Mouse (Mus musculus): Measurements from ENCODE around the gene Dlgap5.
"Not testable (repeated sequence)": the region's sequence is repeated elsewhere in the genome, so short reads cannot be mapped to it uniquely, and the experiment has no call there.

Dlgap5 gene

DNA sequence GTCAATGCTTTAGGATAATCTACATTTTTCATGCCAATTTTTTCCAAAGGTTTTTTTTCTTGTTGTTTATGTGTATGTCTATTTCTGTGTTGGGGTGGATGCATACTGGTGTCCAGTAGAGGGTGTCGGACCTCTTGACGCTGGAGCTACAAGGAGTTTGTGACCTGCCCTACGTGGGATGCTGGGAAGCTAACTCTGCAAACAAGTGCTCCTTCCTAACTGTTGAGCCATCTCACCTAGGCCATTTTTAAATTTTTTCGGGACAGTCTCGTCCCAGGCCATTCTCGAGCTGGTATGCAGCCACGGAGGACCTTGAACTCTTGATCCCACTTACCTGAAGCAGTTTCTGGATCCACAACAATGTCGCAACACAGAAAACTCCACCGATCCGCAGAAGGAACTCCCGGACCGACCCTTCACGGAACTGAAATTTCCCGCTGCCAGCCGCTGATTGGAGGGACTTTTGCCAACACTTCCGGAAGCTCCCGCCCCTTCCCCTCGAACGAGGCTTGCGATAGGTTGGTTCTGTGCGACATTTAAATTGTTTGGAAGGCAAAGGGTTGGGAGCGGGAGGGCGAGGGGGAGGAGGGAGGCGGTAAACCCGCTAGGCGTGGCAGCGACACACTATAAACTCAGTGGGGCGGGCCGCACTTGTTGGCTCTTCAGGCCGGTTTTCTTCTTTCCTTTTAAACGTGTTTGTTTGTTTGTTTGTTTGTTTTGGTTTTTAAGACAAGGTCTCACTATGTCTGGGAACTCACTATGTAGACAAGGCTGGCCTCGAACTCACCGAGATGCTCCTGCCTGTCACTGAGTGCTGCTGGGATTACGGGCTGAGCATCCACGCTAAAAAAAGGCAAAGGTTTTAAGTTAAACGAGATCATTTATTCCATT, at the start of gene Dlgap5:
Gene Dlgap5, minus strand, starts transcription at position 633 of the 891 bp plus-strand sequence.
- peak; percentile 92 to 95 for DNase-seq (ENCODE audit: low spot score in 2 of 2)

DNA sequence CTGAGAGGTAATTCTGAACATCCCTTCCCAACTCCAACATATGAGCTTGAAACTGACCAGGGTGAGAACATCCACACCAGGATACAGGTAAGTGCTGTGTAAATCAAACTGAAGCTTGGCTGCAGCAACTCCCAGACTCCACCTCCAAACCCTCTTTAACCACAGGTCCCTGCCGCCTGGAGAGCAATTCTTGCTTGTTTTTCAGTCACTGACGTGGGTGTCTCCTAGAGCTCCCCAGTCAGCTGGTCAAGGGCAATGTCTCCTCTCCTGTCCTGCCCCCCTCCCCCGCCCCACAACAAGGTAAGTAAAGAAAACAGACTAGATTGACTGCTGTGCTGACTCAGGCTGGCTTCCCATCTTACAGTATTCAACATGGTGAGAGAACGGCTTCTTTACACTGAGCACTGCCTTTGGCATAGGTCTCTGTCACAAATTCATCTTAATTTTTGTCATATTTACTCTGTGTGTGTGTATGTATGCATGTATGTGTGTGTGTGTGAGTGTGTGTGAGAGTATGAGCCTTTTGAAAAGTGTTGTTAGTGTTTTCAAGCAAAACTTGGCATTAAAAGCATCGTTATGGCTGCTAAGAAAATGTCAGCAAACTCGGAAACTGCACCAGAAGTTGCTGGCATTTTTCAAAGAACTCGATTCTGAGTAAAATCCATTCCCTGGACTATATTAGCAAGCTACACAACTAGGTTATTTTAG, 47.4 kb upstream of the Dlgap5 start:
- no peak for DNase-seq (ENCODE audit: low spot score in 2 of 2)

DNA sequence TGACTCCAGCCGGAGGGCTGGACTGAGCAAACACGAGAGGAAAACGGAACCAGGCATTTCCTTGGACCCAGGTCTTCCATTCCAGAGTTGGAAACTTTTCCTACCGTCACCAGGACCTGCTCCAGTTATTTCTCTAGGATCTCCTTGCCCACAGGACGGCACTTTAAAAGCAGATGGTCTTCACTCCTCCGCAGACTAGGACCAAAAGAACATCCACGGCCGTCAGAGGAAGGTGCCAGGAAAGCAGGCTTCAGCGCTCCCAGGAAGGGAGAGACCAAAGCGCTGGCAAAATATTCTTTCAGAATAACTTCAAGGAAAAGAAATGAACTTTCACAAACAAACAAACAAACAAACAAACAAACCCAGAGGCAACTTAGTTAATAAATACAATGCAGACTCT, 46.2 kb upstream of the Dlgap5 start:
- DNase-seq (ENCODE audit: low spot score in 2 of 2): no peak

DNA sequence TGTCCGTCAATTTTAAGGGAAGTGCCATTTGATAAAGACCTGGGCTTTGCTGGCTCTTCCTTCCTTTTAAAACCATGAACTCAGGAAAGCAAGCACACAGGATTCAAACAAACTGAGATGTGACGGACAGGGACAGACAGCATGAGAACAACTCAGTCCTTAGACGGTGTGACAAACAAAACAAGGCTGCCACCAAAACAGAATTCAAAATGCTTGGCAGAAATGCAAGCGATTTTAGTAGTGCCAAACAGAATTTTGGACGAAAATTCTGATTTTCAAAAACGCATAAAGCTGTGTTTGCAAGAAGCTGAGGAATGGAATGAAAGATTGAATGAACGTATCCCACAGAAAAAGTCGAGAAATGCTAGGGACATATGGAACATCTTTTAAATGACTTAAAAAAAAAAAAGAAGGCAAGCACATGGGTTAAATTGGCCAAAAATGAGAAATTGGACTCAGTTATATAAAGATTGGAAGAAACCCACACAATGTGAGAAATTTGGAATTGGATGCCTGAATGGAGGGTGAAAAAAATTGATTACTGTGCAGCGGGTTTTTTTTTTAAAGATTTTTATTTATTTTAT, 44.8 kb upstream of the Dlgap5 start:
- DNase-seq (ENCODE audit: low spot score in 2 of 2): no peak

DNA sequence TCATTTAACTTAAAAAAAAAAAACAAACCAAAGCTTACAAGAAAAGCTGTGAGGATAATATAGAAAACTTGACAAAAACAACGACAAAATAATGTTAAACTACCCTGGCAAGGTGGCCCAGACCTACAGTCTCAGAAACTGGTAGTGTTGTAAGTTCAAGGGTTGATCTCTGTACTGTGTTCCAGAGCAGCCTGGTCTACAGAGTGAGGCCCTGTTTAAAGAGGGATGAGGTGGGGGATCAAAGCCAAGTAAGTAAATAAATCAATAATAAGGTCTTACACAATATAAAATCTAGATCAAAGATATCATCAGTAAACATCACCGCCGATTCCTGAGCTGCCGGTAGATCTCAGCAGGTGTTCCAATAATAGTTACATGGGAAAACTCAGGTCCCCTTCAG, 44.2 kb upstream of the Dlgap5 start:
- no peak for DNase-seq (ENCODE audit: low spot score in 2 of 2)

DNA sequence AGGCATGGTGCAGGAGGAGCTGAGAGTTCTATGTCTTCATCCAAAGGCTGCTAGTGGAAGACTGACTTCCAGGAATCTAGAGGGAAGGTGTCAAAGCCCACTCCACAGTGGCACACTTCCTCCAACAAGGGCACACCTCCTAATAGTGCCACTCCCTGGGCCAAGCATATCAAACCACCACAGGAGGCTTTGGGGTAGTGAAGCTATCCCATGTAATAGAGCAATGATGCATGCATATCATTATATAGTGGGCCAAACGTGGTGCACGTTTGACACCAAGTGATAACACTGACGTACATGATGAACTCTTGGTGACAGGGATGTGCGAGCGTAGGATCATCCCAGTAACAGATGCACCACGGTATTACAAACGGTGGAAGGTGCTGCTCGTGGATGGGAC, 43.8 kb upstream of the Dlgap5 start:
- no peak for DNase-seq (ENCODE audit: low spot score in 2 of 2)

DNA sequence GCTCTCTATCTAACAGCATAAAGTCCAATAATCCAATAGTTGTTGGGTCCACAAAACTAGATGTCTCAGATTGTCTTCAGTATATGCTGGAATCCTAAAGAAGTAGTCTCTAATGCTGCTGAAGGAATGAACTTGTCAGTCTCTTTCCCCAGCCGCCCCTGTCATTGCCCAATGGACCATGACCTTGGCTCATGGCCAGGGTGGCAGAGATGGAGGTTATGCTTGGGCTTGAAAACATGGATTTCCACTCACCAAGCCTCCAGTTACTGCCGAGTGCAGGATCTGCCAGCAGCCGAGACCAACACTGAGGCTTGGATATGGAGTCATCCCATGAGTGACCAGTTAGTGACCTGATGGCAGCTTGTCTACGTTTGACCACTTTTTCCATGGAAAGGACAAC, 41.3 kb upstream of the Dlgap5 start:
- DNase-seq (ENCODE audit: low spot score in 2 of 2): no peak

DNA sequence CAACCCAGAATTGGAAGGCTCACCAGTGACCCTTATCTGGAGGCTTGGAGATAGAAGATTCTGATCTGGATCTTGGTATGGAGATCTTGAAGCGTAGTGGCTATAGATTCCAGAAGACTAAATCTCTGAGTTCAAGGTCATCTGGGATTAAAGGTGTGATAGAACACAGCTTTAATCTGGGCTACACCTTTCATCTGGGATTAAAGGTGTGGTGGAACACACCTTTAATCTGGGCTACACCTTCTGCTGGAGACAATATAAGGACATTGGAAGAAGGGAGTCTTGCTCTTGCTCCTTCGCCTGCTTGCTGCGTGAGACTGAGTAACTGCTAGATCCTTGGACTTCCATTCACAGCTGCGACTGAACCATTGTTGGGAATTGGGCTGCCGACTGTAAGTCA, 31.9 kb upstream of the Dlgap5 start, which contains the start of gene Fbxo34:
Gene Fbxo34, plus strand, starts transcription at position 301 of the 400 bp plus-strand sequence.
- DNase-seq (ENCODE audit: low spot score in 2 of 2): not testable (repeated sequence)

DNA sequence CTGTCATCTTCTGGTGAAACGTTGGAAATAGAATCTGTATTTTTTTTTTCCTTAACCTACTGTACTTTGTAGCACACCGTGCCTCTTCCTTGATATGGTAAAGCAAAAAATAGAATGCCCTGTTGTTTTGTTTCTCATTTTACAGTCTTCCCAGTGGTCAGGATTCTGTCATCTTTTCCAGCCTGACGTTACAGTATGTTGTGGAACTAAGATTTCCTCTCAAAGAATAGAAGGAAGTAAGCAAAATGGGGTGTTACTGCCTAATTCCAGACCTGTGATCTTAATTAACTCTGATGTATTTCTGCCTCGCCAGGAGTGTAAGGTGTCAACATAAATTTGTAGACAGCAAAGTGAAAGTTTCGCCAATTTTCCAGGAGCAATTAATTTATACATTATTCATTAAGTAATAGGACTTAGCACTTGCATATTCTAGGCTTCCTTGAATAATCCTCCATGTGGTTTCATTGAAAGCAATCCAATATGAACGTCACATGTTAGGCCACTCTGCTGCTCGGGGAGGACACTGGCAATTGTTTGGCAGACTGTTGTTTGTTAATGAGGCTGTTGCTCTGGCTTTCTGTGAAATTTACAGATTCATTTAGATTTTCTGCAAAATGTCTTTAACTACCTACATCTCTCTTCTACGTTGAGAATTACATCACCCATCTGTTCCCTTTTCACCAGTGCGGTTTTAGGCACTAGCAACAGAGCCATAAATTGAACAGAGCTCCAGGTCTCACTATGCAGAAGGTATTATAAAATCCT, 27.3 kb upstream of the Dlgap5 start:
- DNase-seq (ENCODE audit: low spot score in 2 of 2): no peak

DNA sequence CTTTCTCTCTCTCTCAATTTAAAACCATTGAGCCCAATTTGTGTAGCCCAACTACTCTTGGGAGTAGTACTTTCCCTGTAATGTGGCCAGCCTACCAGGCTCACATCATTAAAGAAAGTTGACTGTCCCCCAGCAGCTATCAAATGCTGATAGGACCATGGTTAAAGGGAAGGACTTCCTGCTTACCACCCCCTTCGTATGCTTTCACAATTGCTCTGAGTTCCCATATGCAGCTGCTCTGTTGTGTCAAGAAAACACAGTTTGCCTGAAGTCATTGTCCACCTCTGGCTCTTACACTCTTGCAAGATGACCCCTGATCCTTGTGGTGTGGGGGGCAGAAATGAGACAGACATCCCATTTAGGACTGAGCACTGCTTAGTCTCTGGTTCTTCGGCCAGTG, 26.7 kb upstream of the Dlgap5 start:
- no peak for DNase-seq (ENCODE audit: low spot score in 2 of 2)

DNA sequence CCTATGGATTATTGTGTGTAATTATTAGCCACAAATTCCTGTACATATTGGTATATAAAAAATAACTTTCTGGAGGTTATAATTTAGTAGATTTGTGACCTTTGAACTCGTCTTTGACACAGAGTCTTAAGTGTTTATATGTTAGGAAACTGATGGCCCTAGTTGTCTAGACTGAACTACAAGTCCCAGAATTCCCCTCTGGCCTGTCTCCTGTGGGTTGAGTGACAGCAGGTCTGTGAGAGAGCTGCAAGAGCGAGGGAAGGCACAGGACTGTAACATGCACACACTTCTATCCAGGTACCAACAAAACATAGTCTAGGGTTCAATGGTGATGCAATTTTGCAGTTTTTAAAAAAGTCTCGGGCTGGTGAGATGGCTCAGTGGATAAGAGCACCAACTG, 20.7 kb upstream of the Dlgap5 start:
- no peak for DNase-seq (ENCODE audit: low spot score in 2 of 2)

DNA sequence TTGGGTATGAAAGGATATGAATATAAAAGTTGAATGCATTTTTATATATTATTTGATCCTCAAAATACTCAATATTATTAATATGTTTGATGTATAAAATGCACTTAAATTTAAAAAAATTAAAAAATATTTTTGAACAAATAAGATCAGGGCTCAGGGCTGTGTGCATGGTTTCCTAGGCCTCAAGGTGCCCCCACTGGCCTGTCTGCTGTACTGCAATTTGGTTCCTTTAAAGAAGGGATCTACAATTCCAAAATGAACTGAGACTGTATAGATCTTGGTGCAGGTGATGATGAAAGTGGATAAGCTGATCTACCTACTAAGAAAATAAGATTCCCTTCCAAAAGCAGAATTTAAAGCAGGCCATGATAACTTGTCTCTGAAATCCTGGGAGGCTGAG, 14.8 kb upstream of the Dlgap5 start:
- DNase-seq (ENCODE audit: low spot score in 2 of 2): no peak

DNA sequence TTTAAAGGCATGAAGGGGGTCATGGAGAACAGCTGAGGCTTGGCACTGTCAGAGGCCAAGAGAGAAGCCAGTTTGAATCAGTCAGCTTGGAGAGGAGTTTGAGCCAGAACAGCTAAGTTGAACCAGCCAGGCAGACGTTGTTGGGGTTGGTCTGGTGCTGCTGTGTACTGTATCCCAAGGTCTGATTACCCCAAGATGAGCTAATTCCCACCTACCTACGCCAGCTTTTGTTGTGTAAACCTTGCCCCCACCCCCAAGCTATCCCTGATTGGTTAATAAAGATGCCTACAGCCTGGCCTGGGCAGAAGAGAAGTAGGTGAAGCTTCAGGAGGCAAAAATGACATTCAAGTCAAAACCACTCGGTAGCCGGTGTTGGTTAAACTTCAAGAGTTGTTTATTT, 4.3 kb upstream of the Dlgap5 start:
- DNase-seq (ENCODE audit: low spot score in 2 of 2): no peak

DNA sequence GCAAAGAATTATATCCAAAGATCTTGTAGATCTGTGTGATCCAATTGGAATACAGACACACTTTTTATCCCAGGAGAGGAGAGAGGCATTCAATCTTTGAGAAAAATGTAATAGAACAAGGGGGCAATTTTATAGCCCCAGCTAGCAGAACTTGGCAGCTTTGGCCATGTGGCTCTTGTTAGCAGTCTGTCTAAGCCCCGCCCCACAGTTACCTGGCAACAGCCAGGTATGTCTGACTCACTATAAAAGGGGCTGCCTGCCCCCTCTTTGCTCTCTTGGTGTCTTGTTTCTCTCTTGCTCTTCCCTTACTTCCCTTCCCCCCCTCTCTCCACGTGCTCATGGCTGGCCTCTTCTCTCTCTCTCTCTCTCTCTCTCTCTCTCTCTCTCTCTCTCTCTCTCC, 3.4 kb upstream of the Dlgap5 start:
- DNase-seq (ENCODE audit: low spot score in 2 of 2): no peak

DNA sequence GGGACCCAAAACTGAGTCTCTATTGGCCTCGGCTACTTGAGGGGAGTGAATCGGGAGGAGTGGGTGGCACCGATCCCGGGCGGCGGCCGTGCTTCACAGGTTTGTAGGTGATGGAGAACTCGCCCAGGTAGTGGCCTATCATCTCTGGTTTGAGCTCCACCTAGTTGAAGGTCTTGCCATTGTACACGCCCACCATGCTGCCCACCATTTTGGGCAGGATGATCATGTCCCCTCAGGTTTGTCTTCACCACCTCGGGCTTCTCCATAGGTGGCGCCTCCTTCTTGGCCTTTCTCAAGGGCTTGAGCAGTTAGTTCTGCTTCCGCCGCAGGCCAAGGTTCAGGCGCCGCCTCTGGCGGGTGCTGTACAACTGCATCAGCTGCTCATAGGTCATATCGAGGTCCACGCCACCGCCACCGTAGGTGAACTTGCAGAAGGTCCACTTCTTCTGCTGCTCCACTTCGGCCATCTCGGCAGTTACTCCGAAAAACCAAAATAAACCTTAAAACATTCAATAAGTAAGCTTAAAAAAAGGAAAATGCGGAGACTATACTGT, 1.6 kb upstream of the Dlgap5 start:
- no peak for DNase-seq (ENCODE audit: low spot score in 2 of 2)

DNA sequence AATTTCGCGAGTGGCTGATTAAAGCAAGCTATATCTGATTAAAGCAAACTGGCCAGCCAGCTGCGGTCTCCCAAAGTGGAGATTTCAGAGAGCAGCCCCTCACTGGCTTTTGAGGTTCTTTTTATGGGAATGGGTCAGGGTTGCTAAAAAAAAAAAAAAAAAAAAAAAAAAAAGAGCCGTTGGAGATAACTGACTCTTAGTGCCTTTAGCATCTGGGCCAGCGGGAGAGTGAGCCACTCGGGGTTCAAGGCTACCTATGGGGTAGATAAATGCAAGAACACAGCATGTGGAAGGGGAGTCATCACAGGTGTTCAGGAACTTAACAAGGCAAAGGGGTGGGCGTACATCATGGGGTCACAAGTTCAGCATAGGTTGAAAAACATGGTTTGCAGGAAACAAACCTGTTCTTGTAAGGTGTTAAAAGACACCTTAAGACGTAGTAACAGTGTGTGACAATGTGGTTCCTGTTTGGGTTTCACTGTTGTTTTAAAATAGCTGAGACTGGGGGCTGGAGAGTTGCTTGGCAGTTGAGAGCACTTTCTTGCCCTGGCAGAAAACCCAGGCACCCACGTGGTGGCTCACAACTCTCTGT, 923 bp upstream of the Dlgap5 start:
- DNase-seq (ENCODE audit: low spot score in 2 of 2): no peak

DNA sequence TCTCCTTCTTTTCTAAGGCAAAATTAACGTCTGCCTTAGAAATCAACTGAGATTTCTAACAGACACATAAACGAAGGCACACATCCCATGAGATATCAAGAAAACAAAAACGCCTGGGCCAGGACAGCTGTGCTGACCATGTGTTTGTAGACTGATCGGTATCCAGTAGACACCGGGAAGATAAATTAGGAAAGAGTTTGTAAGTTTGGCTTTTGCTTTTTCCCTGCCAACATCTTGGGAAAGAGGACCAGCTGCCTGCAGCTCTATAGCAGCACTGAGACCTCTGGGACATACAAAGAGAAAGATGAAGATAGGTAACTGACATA, 422 bp upstream of the Dlgap5 start:
- DNase-seq (ENCODE audit: low spot score in 2 of 2): no peak

DNA sequence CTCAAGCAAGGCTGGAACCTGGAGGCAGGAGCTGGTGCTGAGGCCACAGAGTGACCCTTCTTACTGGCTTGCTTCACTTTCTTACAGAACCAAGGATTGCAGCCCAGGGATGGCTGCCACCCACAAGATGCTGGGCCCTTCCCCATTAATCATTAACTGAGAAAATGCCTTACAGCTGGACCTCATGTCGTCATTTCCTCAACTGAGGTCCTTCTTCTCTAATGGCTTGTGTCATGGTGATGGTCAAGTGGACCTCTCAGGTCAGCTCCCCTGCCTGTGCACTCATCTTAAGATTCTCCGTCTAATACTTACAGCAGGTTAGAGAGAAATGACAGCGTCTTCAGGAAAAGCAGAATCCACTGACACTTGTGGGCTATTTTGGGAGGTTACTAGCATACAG, 861 bp downstream of the Dlgap5 start:
- no peak for DNase-seq (ENCODE audit: low spot score in 2 of 2)

DNA sequence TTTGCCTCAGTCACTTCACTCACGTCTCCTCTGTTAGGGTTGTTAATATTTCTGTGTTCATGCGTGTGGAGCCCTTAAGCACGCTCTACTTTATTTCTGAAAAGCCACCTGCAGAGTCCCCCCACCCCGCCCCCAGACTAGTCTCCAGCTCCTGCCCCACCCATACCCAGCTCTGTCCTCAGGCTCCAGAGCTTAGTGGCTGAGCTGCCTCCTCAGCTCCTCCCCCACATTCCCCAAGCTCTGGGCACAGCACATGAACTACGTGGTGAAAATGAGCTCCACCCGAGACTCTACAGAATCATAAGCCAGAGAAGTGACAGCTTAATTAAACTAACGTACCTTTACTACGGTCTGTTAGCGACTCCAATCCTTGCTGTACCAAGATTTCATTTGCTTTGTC, 12.2 kb downstream of the Dlgap5 start:
- DNase-seq (ENCODE audit: low spot score in 2 of 2): no peak

DNA sequence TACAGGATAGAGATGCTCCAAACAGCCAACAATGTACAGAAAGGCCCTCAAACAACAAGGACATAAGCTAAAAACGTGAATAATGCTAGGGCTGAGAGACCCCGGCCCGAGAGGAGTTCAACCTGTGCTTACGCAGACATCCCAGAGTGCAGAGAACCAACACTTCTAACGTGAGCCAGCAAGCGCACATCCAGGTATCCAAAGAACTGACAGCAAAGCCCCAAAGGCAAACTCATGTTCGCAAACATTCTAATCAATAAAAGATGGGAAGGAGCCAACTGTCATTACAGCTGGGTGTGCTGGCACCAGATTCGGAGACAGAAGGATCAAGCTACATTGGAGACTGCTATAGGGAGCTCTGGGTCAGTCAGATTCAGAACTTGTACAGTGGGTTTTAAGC, 15.5 kb downstream of the Dlgap5 start:
- DNase-seq (ENCODE audit: low spot score in 2 of 2): no peak

DNA sequence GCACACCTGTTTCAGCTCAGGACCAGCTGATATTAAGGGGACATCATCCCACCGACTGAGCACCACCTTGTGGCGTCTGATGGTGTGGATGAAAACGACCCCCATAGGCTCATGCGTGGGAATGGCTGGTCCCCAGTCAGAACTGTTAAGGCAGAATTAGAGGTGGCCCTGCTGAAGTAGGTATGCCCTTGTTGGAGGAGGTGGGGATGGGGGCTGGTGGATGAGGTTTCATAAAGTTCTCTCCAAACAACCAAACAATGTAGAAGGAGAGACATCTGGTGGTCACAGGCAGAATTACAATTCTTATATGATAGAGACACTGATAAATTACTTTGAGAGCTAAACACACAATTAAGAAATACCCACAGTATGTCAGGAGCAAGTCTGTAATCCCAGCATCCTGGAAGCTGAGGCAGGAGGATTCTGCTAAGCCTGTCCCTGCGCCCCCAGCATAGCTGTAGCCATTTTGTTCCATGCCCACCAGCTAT, 22.0 kb downstream of the Dlgap5 start:
- peak; percentile 8 to 60 for DNase-seq (ENCODE audit: low spot score in 2 of 2)

Measured in spleen, postnatal 36 days (tissue).